Mouse (Mus musculus): ENCODE data around the gene Pacs2. TPM values are rescaled to one million over a fixed set of nuclear protein-coding genes. Genes with fewer than 3 reads are reported as not detected.

The Pacs2 gene
- polyA plus RNA-seq, 1 experiment: 42.4 TPM

- H3K36me3 ChIP-seq (ENCODE audit: control insufficient read depth, insufficient read depth, low read length): no peaks in the 10 kb centered on the region
- TF ChIP-seq POLR2A (IDR thresholded peaks at IDR 0.05; ENCODE audit: low read depth, low read length) (no peak), CTCF (conservative IDR thresholded peaks at IDR 0.05; ENCODE audit: insufficient read depth, insufficient read length, low read depth, low read length) (no peak)
- WGBS: 90% methylated on average over 7 of the region's 7 CpGs
Measured at GRCm38 (mm10) chr12:113068002-113068401, 53.7 kb downstream of the Pacs2 start.

GRCm38 (mm10) chr12:113069389-113069788 lies 55.1 kb downstream of the Pacs2 start:
- H3K4me1 ChIP-seq (ENCODE audit: control insufficient read depth, insufficient read depth, low read length): peaks cover 5% of the 10 kb centered on the region
- H3K27me3 ChIP-seq (replicated peaks; ENCODE audit: control insufficient read depth, insufficient read depth, low read length): no peaks in the 10 kb centered on the region
- H3K36me3 ChIP-seq (ENCODE audit: control insufficient read depth, insufficient read depth, low read length): no peaks in the 10 kb centered on the region
- no peak for DNase-seq
- no peak overlapping the region for H3K27ac ChIP-seq (ENCODE audit: insufficient read depth, low read depth, low read length)
- no peak overlapping the region for H3K4me3 ChIP-seq (ENCODE audit: insufficient read depth, low read depth, low read length)
- WGBS: 87% methylated on average over 6 of the region's 6 CpGs
- TF ChIP-seq POLR2A (IDR thresholded peaks at IDR 0.05; ENCODE audit: low read depth, low read length): no peak
- TF ChIP-seq CTCF (conservative IDR thresholded peaks at IDR 0.05; ENCODE audit: insufficient read depth, insufficient read length, low read depth, low read length): no peak

More at GRCm38 (mm10) chr12:113068002-113068401, 53.7 kb downstream of the Pacs2 start:
- H3K27me3 ChIP-seq (replicated peaks; ENCODE audit: control insufficient read depth, insufficient read depth, low read length): no peaks in the 10 kb centered on the region
- no peaks in the 10 kb centered on the region for H3K4me1 ChIP-seq (ENCODE audit: control insufficient read depth, insufficient read depth, low read length)
- H3K27ac ChIP-seq (ENCODE audit: insufficient read depth, low read depth, low read length): no peak overlapping the region
- no peak for DNase-seq
- H3K4me3 ChIP-seq (ENCODE audit: insufficient read depth, low read depth, low read length): no peak overlapping the region

GRCm38 (mm10) chr12:113071321-113071720 lies 57.0 kb downstream of the Pacs2 start:
- DNase-seq: no peak
- Histone ChIP-seq H3K36me3 (ENCODE audit: control insufficient read depth, insufficient read depth, low read length) (no peaks in the 10 kb centered on the region), H3K27ac (ENCODE audit: insufficient read depth, low read depth, low read length) (no peak overlapping the region), H3K4me3 (ENCODE audit: insufficient read depth, low read depth, low read length) (no peak overlapping the region), H3K27me3 (replicated peaks; ENCODE audit: control insufficient read depth, insufficient read depth, low read length) (no peaks in the 10 kb centered on the region), H3K4me1 (ENCODE audit: control insufficient read depth, insufficient read depth, low read length) (peaks cover 9% of the 10 kb centered on the region)
- 90% methylated on average over 6 of the region's 6 CpGs for WGBS
- TF ChIP-seq CTCF (conservative IDR thresholded peaks at IDR 0.05; ENCODE audit: insufficient read depth, insufficient read length, low read depth, low read length) (no peak), POLR2A (IDR thresholded peaks at IDR 0.05; ENCODE audit: low read depth, low read length) (no peak)

GRCm38 (mm10) chr12:113071827-113072226 lies 57.5 kb downstream of the Pacs2 start:
- Histone ChIP-seq H3K4me3 (ENCODE audit: insufficient read depth, low read depth, low read length) (no peak overlapping the region), H3K36me3 (ENCODE audit: control insufficient read depth, insufficient read depth, low read length) (no peaks in the 10 kb centered on the region), H3K27ac (ENCODE audit: insufficient read depth, low read depth, low read length) (no peak overlapping the region), H3K4me1 (ENCODE audit: control insufficient read depth, insufficient read depth, low read length) (peaks cover 9% of the 10 kb centered on the region), H3K27me3 (replicated peaks; ENCODE audit: control insufficient read depth, insufficient read depth, low read length) (no peaks in the 10 kb centered on the region)
- 66% methylated on average over 6 of the region's 6 CpGs for WGBS
- no peak for DNase-seq
- TF ChIP-seq POLR2A (IDR thresholded peaks at IDR 0.05; ENCODE audit: low read depth, low read length) (no peak), CTCF (conservative IDR thresholded peaks at IDR 0.05; ENCODE audit: insufficient read depth, insufficient read length, low read depth, low read length) (no peak)

- H3K36me3 ChIP-seq (ENCODE audit: control insufficient read depth, insufficient read depth, low read length): no peaks in the 10 kb centered on the region
- DNase-seq: peak; percentile 12
- no peaks in the 10 kb centered on the region for H3K27me3 ChIP-seq (replicated peaks; ENCODE audit: control insufficient read depth, insufficient read depth, low read length)
- no peak overlapping the region for H3K27ac ChIP-seq (ENCODE audit: insufficient read depth, low read depth, low read length)
- 11% methylated on average over 15 of the region's 15 CpGs for WGBS
- H3K4me1 ChIP-seq (ENCODE audit: control insufficient read depth, insufficient read depth, low read length): peaks cover 9% of the 10 kb centered on the region
- TF ChIP-seq POLR2A (IDR thresholded peaks at IDR 0.05; ENCODE audit: low read depth, low read length) (no peak), CTCF (conservative IDR thresholded peaks at IDR 0.05; ENCODE audit: insufficient read depth, insufficient read length, low read depth, low read length) (0 out of 2 replicates have a peak, but pooled peaks have one; percentile 16)
- H3K4me3 ChIP-seq (ENCODE audit: insufficient read depth, low read depth, low read length): peak overlapping the region; percentile 11
Measured at GRCm38 (mm10) chr12:113073420-113074328, 59.4 kb downstream of the Pacs2 start.

GRCm38 (mm10) chr12:113074329-113075062 lies 60.2 kb downstream of the Pacs2 start, which contains the start of gene Tex22:
Tex22 (plus strand) TSS chr12:113074502.
- Histone ChIP-seq H3K27ac (ENCODE audit: insufficient read depth, low read depth, low read length) (peak within 1 kb of the TSS; percentile 86), H3K4me3 (ENCODE audit: insufficient read depth, low read depth, low read length) (peak within 1 kb of the TSS; percentile 58), H3K4me1 (ENCODE audit: control insufficient read depth, insufficient read depth, low read length) (peaks cover 9% of the 10 kb centered on the region), H3K27me3 (replicated peaks; ENCODE audit: control insufficient read depth, insufficient read depth, low read length) (no peaks in the 10 kb centered on the region), H3K36me3 (ENCODE audit: control insufficient read depth, insufficient read depth, low read length) (no peaks in the 10 kb centered on the region)
- peak; percentile 92 for DNase-seq
- TF ChIP-seq POLR2A (IDR thresholded peaks at IDR 0.05; ENCODE audit: low read depth, low read length) (peak; percentile 79), CTCF (conservative IDR thresholded peaks at IDR 0.05; ENCODE audit: insufficient read depth, insufficient read length, low read depth, low read length) (no peak)
- 1% methylated on average over 32 of the region's 32 CpGs for WGBS

- WGBS: 5% methylated on average over 10 of the region's 10 CpGs
Measured at GRCm38 (mm10) chr12:113075063-113075454, 60.8 kb downstream of the Pacs2 start.

More at GRCm38 (mm10) chr12:113075063-113075454, 60.8 kb downstream of the Pacs2 start:
- Histone ChIP-seq H3K4me3 (ENCODE audit: insufficient read depth, low read depth, low read length) (peak overlapping the region; percentile 58), H3K27ac (ENCODE audit: insufficient read depth, low read depth, low read length) (peak overlapping the region; percentile 86), H3K4me1 (ENCODE audit: control insufficient read depth, insufficient read depth, low read length) (peaks cover 9% of the 10 kb centered on the region), H3K27me3 (replicated peaks; ENCODE audit: control insufficient read depth, insufficient read depth, low read length) (no peaks in the 10 kb centered on the region), H3K36me3 (ENCODE audit: control insufficient read depth, insufficient read depth, low read length) (no peaks in the 10 kb centered on the region)
- DNase-seq: peak; percentile 90
- TF ChIP-seq POLR2A (IDR thresholded peaks at IDR 0.05; ENCODE audit: low read depth, low read length) (peak; percentile 38), CTCF (conservative IDR thresholded peaks at IDR 0.05; ENCODE audit: insufficient read depth, insufficient read length, low read depth, low read length) (peak; percentile 94)

Measured in kidney, adult 2 months (tissue).